Mouse (Mus musculus) lung, embryonic 14.5 days (tissue): ENCODE data around the gene Mab21l3. TPM values are rescaled to one million over a fixed set of nuclear protein-coding genes. Genes with fewer than 3 reads are reported as not detected.

Source experiments
- ATAC-seq: fragments of 200-750 bp; cut with Nextera tagmentation; 2 replicates; pipeline ENCODE4 v1.8.0; 2017; ENCODE audit warnings: mild to moderate bottlenecking, moderate TSS enrichment, moderate library complexity; ENCODE audit not compliant: insufficient read depth
- DNase-seq: peaks from one replicate; pipeline ENCODE4 v3.0.0-alpha.2; 2015
- H3K27ac ChIP-seq: fragments of 300-500 bp; sonication (generic); 2 replicates; pipeline ENCODE4 v1.5.1; 2014; ENCODE audit warnings: low read depth, mild to moderate bottlenecking, moderate library complexity
- H3K27me3 ChIP-seq: fragments of 300-500 bp; sonication (generic); 2 replicates; pipeline ENCODE4 v1.6.1; 2014; ENCODE audit warnings: low read length, control low read depth; ENCODE audit not compliant: insufficient read depth
- H3K36me3 ChIP-seq: fragments of 300-500 bp; sonication (generic); 2 replicates; pipeline ENCODE4 v1.6.1; 2014; ENCODE audit warnings: control low read depth; ENCODE audit not compliant: insufficient read depth
- H3K4me1 ChIP-seq: fragments of 300-500 bp; sonication (generic); 2 replicates; pipeline ENCODE4 v1.6.1; 2014; ENCODE audit warnings: antibody characterized with exemption, control low read depth; ENCODE audit not compliant: insufficient read depth
- H3K4me2 ChIP-seq: fragments of 300-500 bp; sonication (generic); 2 replicates; pipeline ENCODE4 v1.6.1; 2014; ENCODE audit warnings: mild to moderate bottlenecking
- H3K4me3 ChIP-seq: fragments of 300-500 bp; sonication (generic); 2 replicates; pipeline ENCODE4 v1.5.1; 2014; ENCODE audit warnings: low read depth, low read length
- H3K9ac ChIP-seq: fragments of 300-500 bp; sonication (generic); 2 replicates; pipeline ENCODE4 v1.6.1; 2014
- H3K9me3 ChIP-seq: fragments of 300-500 bp; sonication (generic); 2 replicates; pipeline ENCODE4 v1.6.1; 2016; ENCODE audit warnings: low read depth, low read length, control low read depth
- CTCF ChIP-seq: IDR thresholded peaks from 2 replicates; pipeline ENCODE4 v1.5.1; 2016; ENCODE audit warnings: antibody characterized with exemption, low read depth
- WGBS: fragments of 180-500 bp; shearing (Covaris S2); extraction: QIAGEN DNeasy Blood & Tissue Kit; methylation state at CpG from one replicate; pipeline ENCODE4 v1.1.7; 2014; 5-methylcytosine and 5-hydroxymethylcytosine counted together
- polyA plus RNA-seq: library from polyadenylated mRNA; unstranded; fragments of >200 nt; fragmentation: Nextera tagmentation; extraction: Ambion mirVana; gene quantifications from 2 replicates; pipeline ENCODE4 v1.2.1, GENCODE M21; 2014

Gene Mab21l3
- polyA plus RNA-seq, 1 experiment from 2014 or later, result 0.12 TPM

DNA sequence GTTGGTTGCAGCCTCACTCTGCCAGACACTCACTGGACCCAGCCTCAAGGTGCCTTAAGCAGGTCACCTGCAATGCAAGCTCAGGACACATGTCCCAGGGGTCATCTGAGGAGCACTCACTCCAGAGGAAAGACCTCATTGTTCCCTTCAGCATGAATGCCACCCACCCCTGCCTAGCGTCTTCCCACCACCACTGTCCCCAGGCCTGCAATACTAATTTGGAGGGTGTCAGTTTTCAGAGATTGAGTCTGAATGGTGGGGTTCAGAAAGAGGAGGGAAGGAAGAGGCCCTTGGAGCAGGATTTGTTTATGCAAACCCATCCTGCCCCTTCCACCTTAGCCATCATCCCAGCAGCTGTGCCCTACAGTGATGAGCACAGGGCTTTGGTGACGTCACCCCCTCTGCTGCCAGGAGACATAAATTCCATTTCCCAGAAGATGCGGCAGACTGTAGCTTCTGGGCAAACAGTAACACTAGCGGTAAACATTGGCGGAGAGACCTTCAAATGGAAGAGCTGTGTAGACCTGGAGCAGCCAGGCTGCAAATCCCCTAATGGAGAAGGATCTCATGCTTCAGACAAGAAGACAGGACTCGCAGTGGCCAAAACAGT is 67.8 kb downstream of the Mab21l3 start:
- no peaks in the 10 kb centered on the region for H3K9me3 ChIP-seq
- H3K4me1 ChIP-seq, result peaks cover 6% of the 10 kb centered on the region; the same call in 1 of the 2 replicates
- TF ChIP-seq CTCF, result no peak
- H3K27ac ChIP-seq, result no peak overlapping the region
- no peak overlapping the region for H3K9ac ChIP-seq
- WGBS, result 26% methylated on average over 6 of the region's 6 CpGs
- DNase-seq (peak; percentile 54), ATAC-seq (no peak)
- H3K4me3 ChIP-seq, result no peak overlapping the region
- H3K36me3 ChIP-seq, result no peaks in the 10 kb centered on the region
- H3K27me3 ChIP-seq, result no peaks in the 10 kb centered on the region
- no peak overlapping the region for H3K4me2 ChIP-seq

GRCm38 (mm10) chr3:101778896-101779665 is 69.7 kb downstream of the Mab21l3 start:
- TF ChIP-seq CTCF, result no peak
- Histone ChIP-seq H3K4me3 (no peak overlapping the region), H3K9ac (no peak overlapping the region), H3K27me3 (no peaks in the 10 kb centered on the region), H3K4me2 (no peak overlapping the region), H3K36me3 (no peaks in the 10 kb centered on the region), H3K4me1 (peaks cover 6% of the 10 kb centered on the region; the same call in 1 of the 2 replicates), H3K9me3 (no peaks in the 10 kb centered on the region), H3K27ac (0 out of 2 replicates have a peak overlapping the region, but pooled peaks have one; percentile 27)
- ATAC-seq (peak; percentile 82; the same call in 1 of the 2 replicates), DNase-seq (peak; percentile 68)
- 49% methylated on average over 16 of the region's 16 CpGs for WGBS

DNA sequence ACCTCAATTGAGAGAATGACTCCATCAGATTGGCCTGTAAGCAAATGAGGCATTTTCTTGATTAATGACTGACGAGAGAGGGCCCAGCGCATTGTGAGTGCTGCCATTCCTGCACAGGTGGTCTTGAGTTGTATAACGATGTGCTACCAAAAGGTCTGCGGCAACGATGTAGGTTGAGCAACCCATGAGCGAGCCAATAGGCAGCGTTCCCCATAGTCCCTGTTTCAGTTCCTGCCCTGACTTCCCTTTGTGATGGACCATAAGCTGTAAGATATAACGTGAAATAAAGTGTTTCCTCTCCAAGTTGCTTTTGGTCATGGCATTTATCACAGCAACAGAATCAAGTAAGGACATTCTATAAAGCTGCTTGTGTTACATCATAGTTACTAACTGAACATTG is 73.0 kb downstream of the Mab21l3 start:
- no peak overlapping the region for H3K4me2 ChIP-seq
- no peaks in the 10 kb centered on the region for H3K36me3 ChIP-seq
- no peak overlapping the region for H3K4me3 ChIP-seq
- peaks cover 1% of the 10 kb centered on the region; the same call in 1 of the 2 replicates for H3K4me1 ChIP-seq
- no peaks in the 10 kb centered on the region for H3K9me3 ChIP-seq
- no peaks in the 10 kb centered on the region for H3K27me3 ChIP-seq
- ATAC-seq (no peak), DNase-seq (no peak)
- TF ChIP-seq CTCF, result no peak
- 87% methylated on average over 8 of the region's 8 CpGs for WGBS
- H3K27ac ChIP-seq, result no peak overlapping the region
- H3K9ac ChIP-seq, result no peak overlapping the region

DNA sequence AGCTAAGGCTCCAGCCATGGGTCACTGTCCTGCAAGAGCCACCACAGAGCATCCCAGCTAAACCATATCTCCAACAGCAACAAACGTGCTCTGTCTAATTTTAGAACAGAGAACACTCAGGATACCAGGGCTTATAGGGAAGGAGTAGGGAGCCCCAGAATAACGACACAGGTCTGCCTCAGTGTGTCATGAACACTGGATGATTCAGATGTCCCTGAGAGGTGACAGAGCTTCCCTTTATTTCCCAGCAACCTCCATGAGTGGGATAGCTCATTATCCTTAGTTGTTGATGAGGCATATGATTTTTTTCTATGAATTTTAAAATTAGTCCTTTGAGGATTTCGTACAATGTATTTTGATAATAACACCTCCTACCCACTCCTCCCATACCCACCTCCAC is 78.2 kb downstream of the Mab21l3 start:
- TF ChIP-seq CTCF, result no peak
- H3K27me3 ChIP-seq, result no peaks in the 10 kb centered on the region
- ATAC-seq, result no peak
- no peak for DNase-seq
- H3K36me3 ChIP-seq, result no peaks in the 10 kb centered on the region
- H3K9me3 ChIP-seq, result no peaks in the 10 kb centered on the region
- no peak overlapping the region for H3K4me3 ChIP-seq
- H3K9ac ChIP-seq, result no peak overlapping the region
- H3K4me1 ChIP-seq, result no peaks in the 10 kb centered on the region
- no peak overlapping the region for H3K4me2 ChIP-seq
- WGBS, result 66% methylated on average over 3 of the region's 3 CpGs
- H3K27ac ChIP-seq, result no peak overlapping the region

DNA sequence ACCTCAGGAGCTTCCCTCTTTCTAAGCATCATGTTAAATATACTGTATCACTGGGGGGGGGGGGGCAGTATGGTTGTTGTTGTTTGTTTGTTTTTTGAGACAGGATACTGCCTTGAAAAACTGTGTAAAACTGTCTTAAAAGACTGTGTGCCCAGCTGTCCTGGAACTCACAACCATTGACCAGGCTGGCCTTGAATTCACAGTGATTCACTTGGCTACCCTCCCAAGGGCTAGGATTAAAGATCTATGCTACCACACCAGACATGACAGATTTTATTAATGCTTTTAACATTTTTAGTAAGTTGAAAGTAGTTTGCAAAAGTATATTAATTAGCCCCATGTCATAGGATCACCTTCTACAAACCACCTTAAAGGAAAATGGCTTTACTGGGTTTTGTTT is 85.2 kb downstream of the Mab21l3 start:
- Histone ChIP-seq H3K9ac (no peak overlapping the region), H3K27me3 (no peaks in the 10 kb centered on the region), H3K9me3 (no peaks in the 10 kb centered on the region), H3K4me1 (no peaks in the 10 kb centered on the region), H3K4me3 (no peak overlapping the region), H3K36me3 (no peaks in the 10 kb centered on the region), H3K4me2 (no peak overlapping the region), H3K27ac (no peak overlapping the region)
- ATAC-seq (no peak), DNase-seq (no peak)
- TF ChIP-seq CTCF, result no peak

Other genes with a start within 250 kb of the Mab21l3 start
- 150 and 155 TPM in 2 replicates for gene Atp1a1, start 244.3 kb downstream of the Mab21l3 start, polyA plus RNA-seq
- gene Slc22a15, start 75.5 kb upstream of the Mab21l3 start, polyA plus RNA-seq, result 5.1 and 5.4 TPM in 2 replicates
- gene Nhlh2, start 161.1 kb upstream of the Mab21l3 start, polyA plus RNA-seq, result not detected in 2 replicates
- 0.43 and 3.6 TPM in 2 replicates for gene Casq2, start 237.5 kb upstream of the Mab21l3 start, polyA plus RNA-seq